ENCODE assay signal across 8 mouse cellular contexts in the genomic region with DNA sequence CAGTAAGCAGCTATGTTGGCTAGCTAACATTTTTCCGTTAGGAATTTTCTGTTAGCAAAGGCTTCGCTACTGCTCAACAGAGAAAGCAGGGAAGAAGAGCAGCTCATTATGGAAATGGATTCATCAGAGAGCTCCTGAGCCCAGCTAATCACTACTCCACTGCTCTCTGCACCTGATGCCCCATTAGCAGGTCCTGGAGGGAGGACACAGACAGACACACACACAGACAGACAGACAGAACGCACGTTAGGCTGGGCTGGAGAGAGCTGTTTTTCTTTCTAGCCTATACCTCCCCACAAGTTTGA. TPM values are rescaled to one million over a fixed set of nuclear protein-coding genes. Genes with fewer than 3 reads are reported as not detected.
DNase-seq lines count a peak whose midpoint lies in the region; ATAC-seq and TF ChIP-seq lines count a peak whose summit lies in the region.
"Had no signal": no experiment of that assay in that cellular context is flagged by ENCODE, and none has a peak within 500 bp of the region (broad histone marks: within the 10 kb centered on the region; RNA-seq: fewer than 3 reads in every experiment).

No protein-coding gene starts in this region.

- TF ChIP-seq POLR2A in limb, embryonic 14.5 days (IDR thresholded peaks at IDR 0.05; ENCODE audit: borderline replicate concordance, extremely low read depth, insufficient read depth, insufficient read length), result no peak

- no peak for DNase-seq in lung, adult 18-20 months
- peak; percentile 33 for DNase-seq in limb, embryonic 14.5 days (ENCODE audit: low spot score)
- no peak for DNase-seq in testis, postnatal 14 days (ENCODE audit: low spot score)
- DNase-seq in frontal cortex, postnatal 25 days (ENCODE audit: low spot score in 2 of 2), result no peak

- no peak overlapping the region for H3K4me3 ChIP-seq in lung, embryonic 16.5 days (ENCODE audit: low read length)
- no peak overlapping the region for H3K4me3 ChIP-seq in forebrain, embryonic 13.5 days
- no peak overlapping the region for H3K4me3 ChIP-seq in limb, embryonic 14.5 days (replicated peaks; ENCODE audit: low read length)
- H3K4me3 ChIP-seq in stomach, embryonic 14.5 days (ENCODE audit: low read depth, low read length), result no peak overlapping the region
- H3K4me3 ChIP-seq: erythroblast, embryonic 14.5 days had no signal

- peaks cover 41% of the 10 kb centered on the region for H3K36me3 ChIP-seq in lung, embryonic 16.5 days (ENCODE audit: control insufficient read depth, insufficient read depth, low read length)
- peaks cover 59% of the 10 kb centered on the region for H3K36me3 ChIP-seq in forebrain, embryonic 13.5 days (ENCODE audit: poor library complexity, severe bottlenecking)
- peaks cover 71% of the 10 kb centered on the region for H3K36me3 ChIP-seq in limb, embryonic 14.5 days (ENCODE audit: control insufficient read depth, insufficient read depth, low read length)
- peaks cover 48% of the 10 kb centered on the region for H3K36me3 ChIP-seq in stomach, embryonic 14.5 days (ENCODE audit: control insufficient read depth, insufficient read depth, low read length)

- no peaks in the 10 kb centered on the region for H3K9me3 ChIP-seq in lung, embryonic 16.5 days (ENCODE audit: control insufficient read depth, low read length)
- H3K9me3 ChIP-seq in forebrain, embryonic 13.5 days (replicated peaks), result no peaks in the 10 kb centered on the region
- no peaks in the 10 kb centered on the region for H3K9me3 ChIP-seq in limb, embryonic 14.5 days (ENCODE audit: control insufficient read depth, low read length)
- H3K9me3 ChIP-seq in stomach, embryonic 14.5 days (ENCODE audit: control insufficient read depth, low read depth, low read length), result no peaks in the 10 kb centered on the region

- H3K4me2 ChIP-seq in lung, embryonic 16.5 days (ENCODE audit: low read depth, low read length), result no peak overlapping the region
- H3K4me2 ChIP-seq in forebrain, embryonic 13.5 days, result peak overlapping the region; percentile 37
- H3K4me2 ChIP-seq in limb, embryonic 14.5 days (replicated peaks; ENCODE audit: low read depth, low read length, severe bottlenecking), result peak overlapping the region; percentile 6; the same call in 1 of the 2 replicates
- no peak overlapping the region for H3K4me2 ChIP-seq in stomach, embryonic 14.5 days (replicated peaks; ENCODE audit: low read depth, low read length)

- H3K4me1 ChIP-seq in lung, embryonic 16.5 days (replicated peaks; ENCODE audit: control insufficient read depth, insufficient read depth, low read length), result peaks cover 27% of the 10 kb centered on the region
- peaks cover 40% of the 10 kb centered on the region for H3K4me1 ChIP-seq in forebrain, embryonic 13.5 days
- H3K4me1 ChIP-seq in limb, embryonic 14.5 days (ENCODE audit: control insufficient read depth, insufficient read depth, low read length), result peaks cover 18% of the 10 kb centered on the region
- H3K4me1 ChIP-seq in stomach, embryonic 14.5 days (ENCODE audit: control insufficient read depth, insufficient read depth, low read length), result peaks cover 27% of the 10 kb centered on the region

- ATAC-seq in lung, embryonic 16.5 days (ENCODE audit: low read depth), result no peak
- peak; percentile 9; the same call in 1 of the 2 replicates for ATAC-seq in forebrain, embryonic 13.5 days
- ATAC-seq in limb, embryonic 14.5 days (ENCODE audit: low FRiP score, low read depth), result no peak
- ATAC-seq in stomach, embryonic 14.5 days (ENCODE audit: insufficient number of reproducible peaks, insufficient read depth, low FRiP score, low read depth), result no peak

- no peaks in the 10 kb centered on the region for H3K27me3 ChIP-seq in lung, embryonic 16.5 days (ENCODE audit: control insufficient read depth, insufficient read depth, low read depth, low read length)
- no peaks in the 10 kb centered on the region for H3K27me3 ChIP-seq in forebrain, embryonic 13.5 days
- H3K27me3 ChIP-seq in limb, embryonic 14.5 days (ENCODE audit: control insufficient read depth, insufficient read depth, low read length), result no peaks in the 10 kb centered on the region
- no peaks in the 10 kb centered on the region for H3K27me3 ChIP-seq in stomach, embryonic 14.5 days (ENCODE audit: control insufficient read depth, insufficient read depth, low read length)

- WGBS in lung, embryonic 16.5 days, result 70% methylated on average over 4 of the region's 4 CpGs
- WGBS in forebrain, embryonic 13.5 days, result 33% methylated on average over 4 of the region's 4 CpGs
- 80% methylated on average over 4 of the region's 4 CpGs for WGBS in limb, embryonic 14.5 days
- WGBS in stomach, embryonic 14.5 days, result 84% methylated on average over 4 of the region's 4 CpGs

- peak overlapping the region; percentile 91 for H3K27ac ChIP-seq in lung, embryonic 16.5 days (ENCODE audit: low read length)
- H3K27ac ChIP-seq in forebrain, embryonic 13.5 days, result peak overlapping the region; percentile 98
- peak overlapping the region; percentile 84 for H3K27ac ChIP-seq in limb, embryonic 14.5 days (replicated peaks; ENCODE audit: low read depth, low read length)
- peak overlapping the region; percentile 92 for H3K27ac ChIP-seq in stomach, embryonic 14.5 days (ENCODE audit: low read length)

- H3K9ac ChIP-seq in lung, embryonic 16.5 days (ENCODE audit: low read length), result peak overlapping the region; percentile 52; the same call in 1 of the 2 replicates
- peak overlapping the region; percentile 58 for H3K9ac ChIP-seq in forebrain, embryonic 13.5 days
- H3K9ac ChIP-seq in limb, embryonic 14.5 days (ENCODE audit: low read depth, low read length, severe bottlenecking), result peak overlapping the region; percentile 28; the same call in 1 of the 2 replicates
- H3K9ac ChIP-seq in stomach, embryonic 14.5 days (replicated peaks; ENCODE audit: low read depth, low read length), result no peak overlapping the region

RNA-seq across cellular contexts. Expression of a gene that starts 26.2 kb away (rescaled TPM):
- 49.2 and 52.1 TPM in 2 replicates for polyA plus RNA-seq in lung, embryonic 16.5 days (2015; fragmentation: Nextera tagmentation; extraction: Ambion mirVana)
- polyA plus RNA-seq in forebrain, embryonic 13.5 days (2015; fragmentation: Nextera tagmentation; extraction: Ambion mirVana), result 49.9 and 50.0 TPM in 2 replicates
- polyA plus RNA-seq in limb, embryonic 14.5 days (2012; rRNA removed), result 55.5 and 79.4 TPM in 2 replicates
- polyA plus RNA-seq in limb, embryonic 14.5 days (2014; fragmentation: Nextera tagmentation; extraction: Ambion mirVana), result 40.7 and 45.4 TPM in 2 replicates
- polyA plus RNA-seq in stomach, embryonic 14.5 days (2014; fragmentation: Nextera tagmentation; extraction: Ambion mirVana), result 43.5 and 46.5 TPM in 2 replicates

RNA-seq across cellular contexts. Expression of a gene that starts 26.6 kb away (rescaled TPM):
- polyA plus RNA-seq in lung, embryonic 16.5 days (2015; fragmentation: Nextera tagmentation; extraction: Ambion mirVana), result 1.2 TPM in 1 of 2 replicates, not detected in the other
- polyA plus RNA-seq in forebrain, embryonic 13.5 days (2015; fragmentation: Nextera tagmentation; extraction: Ambion mirVana), result 1.7 TPM in 1 of 2 replicates, not detected in the other
- 0.10 and 0.91 TPM in 2 replicates for polyA plus RNA-seq in limb, embryonic 14.5 days (2012; rRNA removed)
- not detected in 2 replicates for polyA plus RNA-seq in limb, embryonic 14.5 days (2014; fragmentation: Nextera tagmentation; extraction: Ambion mirVana)
- 201 TPM in 1 of 2 replicates, not detected in the other for polyA plus RNA-seq in stomach, embryonic 14.5 days (2014; fragmentation: Nextera tagmentation; extraction: Ambion mirVana)
- polyA plus RNA-seq: erythroblast, embryonic 14.5 days had no signal

Comparison
In these comparisons a context has a peak if more than half of its experiments do, and no peak if none do; other contexts are left out.
1. H3K4me2 ChIP-seq: peak in forebrain, embryonic 13.5 days (single experiment) and limb, embryonic 14.5 days (single experiment); none in lung, embryonic 16.5 days (single experiment) and stomach, embryonic 14.5 days (single experiment).
2. Peak in every context shown above with its lines, with median percentiles within 50 percentile points of each other: H3K27ac ChIP-seq.